11 mouse cellular contexts compared by ENCODE assay signal in genomic region chr11:50847047-50847446, GRCm38 (mm10). TPM values are rescaled to one million over a fixed set of nuclear protein-coding genes. Genes with fewer than 3 reads are reported as not detected.
DNase-seq lines count a peak whose midpoint lies in the region; ATAC-seq and TF ChIP-seq lines count a peak whose summit lies in the region.
"Had no signal": no experiment of that assay in that cellular context is flagged by ENCODE, and none has a peak within 500 bp of the region (broad histone marks: within the 10 kb centered on the region; RNA-seq: fewer than 3 reads in every experiment).

No protein-coding gene starts in this region.

- H3K4me3 ChIP-seq in hindbrain, postnatal 0 days (ENCODE audit: low read length): no peak overlapping the region
- H3K4me3 ChIP-seq in hindbrain, embryonic 14.5 days (replicated peaks; ENCODE audit: low read length): no peak overlapping the region
- H3K4me3 ChIP-seq in midbrain, postnatal 0 days (ENCODE audit: low read depth, low read length): no peak overlapping the region
- no peak overlapping the region for H3K4me3 ChIP-seq in midbrain, embryonic 16.5 days (ENCODE audit: low read depth, low read length)
- H3K4me3 ChIP-seq: limb, embryonic 15.5 days had no signal

- 54% methylated on average over 5 of the region's 5 CpGs for WGBS in hindbrain, postnatal 0 days
- WGBS in hindbrain, embryonic 14.5 days: 64% methylated on average over 5 of the region's 5 CpGs
- WGBS in midbrain, postnatal 0 days: 80% methylated on average over 5 of the region's 5 CpGs
- WGBS in midbrain, embryonic 16.5 days: 81% methylated on average over 5 of the region's 5 CpGs

- peak; percentile 71 for TF ChIP-seq CTCF in hindbrain, postnatal 0 days (IDR thresholded peaks at IDR 0.05; ENCODE audit: low read depth)
- peak; percentile 70 for TF ChIP-seq CTCF in midbrain, postnatal 0 days (IDR thresholded peaks at IDR 0.05)

- H3K9me3 ChIP-seq in hindbrain, postnatal 0 days (ENCODE audit: low read length): no peaks in the 10 kb centered on the region
- H3K9me3 ChIP-seq in hindbrain, embryonic 14.5 days (ENCODE audit: control insufficient read depth, low read length): no peaks in the 10 kb centered on the region
- H3K9me3 ChIP-seq in midbrain, postnatal 0 days (ENCODE audit: low read length): no peaks in the 10 kb centered on the region
- H3K9me3 ChIP-seq in midbrain, embryonic 16.5 days (replicated peaks; ENCODE audit: control insufficient read depth, low read length, poor library complexity, severe bottlenecking): 0 out of 2 replicates have a peak, but pooled peaks cover 3% of the 10 kb centered on the region
- H3K9me3 ChIP-seq: limb, embryonic 15.5 days had no signal

- peaks cover 36% of the 10 kb centered on the region for H3K27me3 ChIP-seq in hindbrain, postnatal 0 days (ENCODE audit: insufficient read depth, low read length)
- H3K27me3 ChIP-seq in hindbrain, embryonic 14.5 days (ENCODE audit: control insufficient read depth, insufficient read depth, low read length): peaks cover 40% of the 10 kb centered on the region
- peaks cover 35% of the 10 kb centered on the region for H3K27me3 ChIP-seq in midbrain, postnatal 0 days (ENCODE audit: insufficient read depth, low read length)
- H3K27me3 ChIP-seq in midbrain, embryonic 16.5 days (ENCODE audit: control insufficient read depth, insufficient read depth, low read depth, low read length): peaks cover 36% of the 10 kb centered on the region
- no peaks in the 10 kb centered on the region for H3K27me3 ChIP-seq in splenic B cell, adult 2 months (ENCODE audit: control insufficient read depth, insufficient read depth, low read length, poor library complexity, severe bottlenecking)

- no peak overlapping the region for H3K9ac ChIP-seq in hindbrain, postnatal 0 days (replicated peaks; ENCODE audit: low read length)
- H3K9ac ChIP-seq in hindbrain, embryonic 14.5 days: no peak overlapping the region
- no peak overlapping the region for H3K9ac ChIP-seq in midbrain, postnatal 0 days (replicated peaks; ENCODE audit: low read length, poor library complexity, severe bottlenecking)
- H3K9ac ChIP-seq in midbrain, embryonic 16.5 days (ENCODE audit: low read depth, low read length): no peak overlapping the region
- H3K9ac ChIP-seq: limb, embryonic 15.5 days had no signal

- H3K27ac ChIP-seq in hindbrain, postnatal 0 days: no peak overlapping the region
- H3K27ac ChIP-seq in hindbrain, embryonic 14.5 days: no peak overlapping the region
- H3K27ac ChIP-seq in midbrain, postnatal 0 days (ENCODE audit: low read depth, low read length): no peak overlapping the region
- H3K27ac ChIP-seq in midbrain, embryonic 16.5 days (ENCODE audit: low read length): no peak overlapping the region
- H3K27ac ChIP-seq: limb, embryonic 15.5 days had no signal

- no peaks in the 10 kb centered on the region for H3K36me3 ChIP-seq in hindbrain, postnatal 0 days (ENCODE audit: insufficient read depth, low read length)
- H3K36me3 ChIP-seq in hindbrain, embryonic 14.5 days (replicated peaks; ENCODE audit: control insufficient read depth, insufficient read depth): no peaks in the 10 kb centered on the region
- H3K36me3 ChIP-seq in midbrain, postnatal 0 days (ENCODE audit: insufficient read depth, low read length): no peaks in the 10 kb centered on the region
- no peaks in the 10 kb centered on the region for H3K36me3 ChIP-seq in midbrain, embryonic 16.5 days (ENCODE audit: control insufficient read depth, insufficient read depth, low read length)
- no peaks in the 10 kb centered on the region for H3K36me3 ChIP-seq in splenic B cell, adult 2 months (ENCODE audit: control insufficient read depth, insufficient read depth, low read length, poor library complexity, severe bottlenecking)
- H3K36me3 ChIP-seq: limb, embryonic 15.5 days had no signal

- ATAC-seq in hindbrain, postnatal 0 days: no peak
- no peak for ATAC-seq in hindbrain, embryonic 14.5 days (ENCODE audit: low FRiP score)
- ATAC-seq in midbrain, postnatal 0 days (ENCODE audit: low FRiP score): no peak
- ATAC-seq in midbrain, embryonic 16.5 days: no peak
- ATAC-seq: hindbrain, embryonic 16.5 days had no signal

- no peak overlapping the region for H3K4me2 ChIP-seq in hindbrain, postnatal 0 days (ENCODE audit: low read depth, low read length)
- no peak overlapping the region for H3K4me2 ChIP-seq in hindbrain, embryonic 14.5 days (replicated peaks)
- no peak overlapping the region for H3K4me2 ChIP-seq in midbrain, postnatal 0 days (ENCODE audit: low read depth, low read length, poor library complexity, severe bottlenecking)
- no peak overlapping the region for H3K4me2 ChIP-seq in midbrain, embryonic 16.5 days (ENCODE audit: low read length)
- H3K4me2 ChIP-seq: limb, embryonic 15.5 days had no signal

- H3K4me1 ChIP-seq in hindbrain, postnatal 0 days (ENCODE audit: insufficient read depth, low read length): peaks cover 8% of the 10 kb centered on the region
- peaks cover 7% of the 10 kb centered on the region; the same call in 1 of the 2 replicates for H3K4me1 ChIP-seq in hindbrain, embryonic 14.5 days (replicated peaks; ENCODE audit: control insufficient read depth, insufficient read depth, low read length)
- peaks cover 13% of the 10 kb centered on the region for H3K4me1 ChIP-seq in midbrain, postnatal 0 days (ENCODE audit: insufficient read depth, low read length)
- H3K4me1 ChIP-seq in midbrain, embryonic 16.5 days (ENCODE audit: control insufficient read depth, insufficient read depth, low read length): peaks cover 11% of the 10 kb centered on the region; the same call in 1 of the 2 replicates

- DNase-seq in hindbrain, postnatal 0 days (ENCODE audit: low spot score): peak; percentile 49
- no peak for DNase-seq in hindbrain, embryonic 14.5 days (ENCODE audit: low spot score)
- peak; percentile 34 for DNase-seq in midbrain, postnatal 0 days (ENCODE audit: low spot score)
- DNase-seq in T-cell, adult 2 months (ENCODE audit: low spot score): peak; percentile 34
- peak; percentile 40 for DNase-seq in splenic B cell, adult 2 months (ENCODE audit: low read depth, low spot score)
- DNase-seq in gastrocnemius, postnatal 10 days: no peak

RNA-seq across cellular contexts. Expression of gene Grm6, which starts 3.4 kb away (rescaled TPM):
- not detected in 2 replicates for total RNA-seq in hindbrain, postnatal 0 days (2014; rRNA removed)
- not detected in 2 replicates for polyA plus RNA-seq in hindbrain, postnatal 0 days (2015; fragmentation: Nextera tagmentation; extraction: Ambion mirVana)
- not detected in 2 replicates for polyA plus RNA-seq in hindbrain, embryonic 14.5 days (2014; fragmentation: Nextera tagmentation; extraction: Ambion mirVana)
- not detected in 2 replicates for total RNA-seq in midbrain, postnatal 0 days (2014; rRNA removed)
- not detected in 2 replicates for polyA plus RNA-seq in midbrain, postnatal 0 days (2015; fragmentation: Nextera tagmentation; extraction: Ambion mirVana)
- polyA plus RNA-seq in midbrain, embryonic 16.5 days (2015; fragmentation: Nextera tagmentation; extraction: Ambion mirVana): not detected in 2 replicates
- not detected for total RNA-seq in gastrocnemius, postnatal 10 days (2021)
- total RNA-seq: granulocyte monocyte progenitor cell, adult 5-6 weeks; layer of hippocampus, adult 8-10 months had no signal
- polyA plus RNA-seq: hindbrain, embryonic 16.5 days had no signal

RNA-seq across cellular contexts. Expression of gene Zfp879, which starts 5.7 kb away (rescaled TPM):
- total RNA-seq in hindbrain, postnatal 0 days (2014; rRNA removed): 2.4 and 3.2 TPM in 2 replicates
- 0.85 and 1.1 TPM in 2 replicates for polyA plus RNA-seq in hindbrain, postnatal 0 days (2015; fragmentation: Nextera tagmentation; extraction: Ambion mirVana)
- polyA plus RNA-seq in hindbrain, embryonic 14.5 days (2014; fragmentation: Nextera tagmentation; extraction: Ambion mirVana): 1.7 TPM in 2 replicates
- total RNA-seq in midbrain, postnatal 0 days (2014; rRNA removed): 2.7 and 4.1 TPM in 2 replicates
- 1.2 and 1.4 TPM in 2 replicates for polyA plus RNA-seq in midbrain, postnatal 0 days (2015; fragmentation: Nextera tagmentation; extraction: Ambion mirVana)
- 2.1 and 2.3 TPM in 2 replicates for polyA plus RNA-seq in midbrain, embryonic 16.5 days (2015; fragmentation: Nextera tagmentation; extraction: Ambion mirVana)
- 1 to 10 TPM in 1 of 2 experiments, under 1 TPM in 1; 0.92 to 1.2 TPM for total RNA-seq in gastrocnemius, postnatal 10 days (2021)

RNA-seq across cellular contexts. Expression of gene Zfp354c, which starts 19.5 kb away (rescaled TPM):
- total RNA-seq in hindbrain, postnatal 0 days (2014; rRNA removed): 34.5 and 40.8 TPM in 2 replicates
- 32.0 and 37.1 TPM in 2 replicates for polyA plus RNA-seq in hindbrain, postnatal 0 days (2015; fragmentation: Nextera tagmentation; extraction: Ambion mirVana)
- polyA plus RNA-seq in hindbrain, embryonic 14.5 days (2014; fragmentation: Nextera tagmentation; extraction: Ambion mirVana): 71.9 and 80.9 TPM in 2 replicates
- 41.9 and 44.6 TPM in 2 replicates for total RNA-seq in midbrain, postnatal 0 days (2014; rRNA removed)
- 34.1 and 38.3 TPM in 2 replicates for polyA plus RNA-seq in midbrain, postnatal 0 days (2015; fragmentation: Nextera tagmentation; extraction: Ambion mirVana)
- 63.5 TPM in 2 replicates for polyA plus RNA-seq in midbrain, embryonic 16.5 days (2015; fragmentation: Nextera tagmentation; extraction: Ambion mirVana)
- 10 to 100 TPM; 11.2 to 13.5 TPM for total RNA-seq in gastrocnemius, postnatal 10 days (2021)

RNA-seq across cellular contexts. Expression of gene Zfp454, which starts 40.4 kb away (rescaled TPM):
- 3.5 and 4.0 TPM in 2 replicates for total RNA-seq in hindbrain, postnatal 0 days (2014; rRNA removed)
- 6.2 and 7.3 TPM in 2 replicates for polyA plus RNA-seq in hindbrain, postnatal 0 days (2015; fragmentation: Nextera tagmentation; extraction: Ambion mirVana)
- polyA plus RNA-seq in hindbrain, embryonic 14.5 days (2014; fragmentation: Nextera tagmentation; extraction: Ambion mirVana): 9.9 and 14.4 TPM in 2 replicates
- 7.2 and 8.0 TPM in 2 replicates for total RNA-seq in midbrain, postnatal 0 days (2014; rRNA removed)
- 7.5 and 8.0 TPM in 2 replicates for polyA plus RNA-seq in midbrain, postnatal 0 days (2015; fragmentation: Nextera tagmentation; extraction: Ambion mirVana)
- 12.7 and 14.0 TPM in 2 replicates for polyA plus RNA-seq in midbrain, embryonic 16.5 days (2015; fragmentation: Nextera tagmentation; extraction: Ambion mirVana)
- total RNA-seq in gastrocnemius, postnatal 10 days (2021): 1 to 10 TPM; 1.9 to 2.2 TPM
- total RNA-seq: granulocyte monocyte progenitor cell, adult 5-6 weeks had no signal

Comparison
In these comparisons a context has a peak if more than half of its experiments do, and no peak if none do; other contexts are left out.
1. DNase-seq: peak in hindbrain, postnatal 0 days (single experiment), midbrain, postnatal 0 days (single experiment), T-cell, adult 2 months (single experiment) and splenic B cell, adult 2 months (single experiment); none in hindbrain, embryonic 14.5 days (single experiment) and gastrocnemius, postnatal 10 days (single experiment).